Mouse (Mus musculus) spleen, adult 2 months (tissue): ENCODE data around the gene Cpa2. TPM values are rescaled to one million over a fixed set of nuclear protein-coding genes. Genes with fewer than 3 reads are reported as not detected.

Source experiments
- DNase-seq, 2 experiments: peaks; one replicate each; pipeline versions ENCODE4 v3.0.0 to v3.0.0-alpha.2; 2012 to 2021; ENCODE audit warnings: low spot score in 2 of 2, low read depth in 1 of 2
- H3K27ac ChIP-seq: fragments of 200-500 bp; 2 replicates; pipeline ENCODE4 v1.5.1; 2012; ENCODE audit warnings: low read length, inconsistent platforms; ENCODE audit not compliant: insufficient read depth
- H3K27me3 ChIP-seq: fragments of 200-500 bp; 2 replicates; pipeline ENCODE4 v1.6.1; 2012; ENCODE audit warnings: mild to moderate bottlenecking, moderate library complexity, low read length, inconsistent platforms; ENCODE audit not compliant: control insufficient read depth, insufficient read depth
- H3K36me3 ChIP-seq: fragments of 200-500 bp; 2 replicates; pipeline ENCODE4 v1.6.1; 2012; ENCODE audit warnings: mild to moderate bottlenecking, low read length, inconsistent platforms; ENCODE audit not compliant: control insufficient read depth, insufficient read depth
- H3K4me1 ChIP-seq: fragments of 200-500 bp; 2 replicates; pipeline ENCODE4 v1.6.1; 2011; ENCODE audit warnings: inconsistent platforms; ENCODE audit not compliant: control insufficient read depth, insufficient read depth, insufficient read length
- H3K4me3 ChIP-seq: fragments of 200-500 bp; 2 replicates; pipeline ENCODE4 v1.5.1; 2011; ENCODE audit warnings: mild to moderate bottlenecking, inconsistent platforms; ENCODE audit not compliant: insufficient read depth, insufficient read length; ENCODE audit errors: extremely low read depth
- CTCF ChIP-seq: fragments of 200-500 bp; IDR thresholded peaks from 2 replicates; pipeline ENCODE4 v1.5.1; 2011; ENCODE audit warnings: mild to moderate bottlenecking, inconsistent platforms; ENCODE audit not compliant: insufficient read depth, insufficient read length, insufficient replicate concordance; ENCODE audit errors: extremely low read depth
- POLR2A ChIP-seq: fragments of 200-500 bp; IDR thresholded peaks from 2 replicates; pipeline ENCODE4 v1.6.1; 2011; ENCODE audit warnings: low read depth, low read length, inconsistent platforms
- WGBS: fragments of 180-500 bp; shearing (Covaris S2); methylation state at CpG from one replicate; pipeline ENCODE4 v1.1.7; 2018; 5-methylcytosine and 5-hydroxymethylcytosine counted together
- polyA plus RNA-seq: library from polyadenylated mRNA; depleted of rRNA; stranded (reverse); fragments of >200 nt; gene quantifications from 2 replicates; pipeline ENCODE4 v1.2.3, GENCODE M21; 2012

The Cpa2 gene
- polyA plus RNA-seq, 1 experiment, result 193 TPM

DNA sequence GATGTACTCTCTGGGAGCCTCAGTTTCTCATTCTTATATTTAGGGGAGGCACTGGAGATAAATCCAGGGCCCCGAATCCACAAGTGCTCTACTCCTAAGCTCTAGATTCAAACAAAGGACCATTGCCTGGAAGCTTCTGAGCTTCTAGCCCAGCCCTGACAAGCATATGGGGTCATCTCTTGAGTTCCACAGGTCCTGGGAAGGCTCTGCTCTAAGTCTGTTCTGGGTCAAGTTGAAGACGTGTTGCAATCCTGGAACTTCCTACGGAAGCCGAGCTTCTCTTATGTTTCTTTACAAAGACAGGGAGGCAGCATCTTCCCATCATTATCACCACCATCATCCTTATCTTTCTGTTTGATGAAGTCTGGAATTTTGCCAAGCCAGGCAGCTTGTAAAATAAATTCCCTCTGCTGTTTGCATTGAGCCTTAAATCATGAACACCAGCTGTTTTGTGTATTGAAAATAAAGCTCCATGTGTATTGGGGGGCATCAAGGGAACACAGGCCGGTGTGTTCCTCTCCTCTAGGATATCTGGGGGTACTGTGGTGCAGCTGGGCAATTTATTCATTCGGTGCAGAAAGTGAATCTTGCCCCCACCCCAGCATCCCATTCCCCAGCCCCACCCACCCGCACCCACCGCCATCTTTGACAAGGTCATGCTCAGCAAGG lies 55.0 kb downstream of the Cpa2 start:
- H3K36me3 ChIP-seq, result no peaks in the 10 kb centered on the region
- 96% methylated on average over 8 of the region's 8 CpGs for WGBS

GRCm38 (mm10) chr6:30600033-30600432 lies 58.7 kb downstream of the Cpa2 start:
- TF ChIP-seq CTCF, result no peak
- no peak for TF ChIP-seq POLR2A
- Histone ChIP-seq H3K4me1 (no peaks in the 10 kb centered on the region), H3K4me3 (no peak overlapping the region), H3K27me3 (no peaks in the 10 kb centered on the region), H3K36me3 (no peaks in the 10 kb centered on the region), H3K27ac (no peak overlapping the region)
- 84% methylated on average over 3 of the region's 3 CpGs for WGBS
- DNase-seq, result no peak

More for the DNA sequence above, 55.0 kb downstream of the Cpa2 start:
- Histone ChIP-seq H3K4me3 (no peak overlapping the region), H3K27ac (no peak overlapping the region), H3K4me1 (peaks cover 3% of the 10 kb centered on the region; the same call in 1 of the 2 replicates), H3K27me3 (no peaks in the 10 kb centered on the region)
- no peak for TF ChIP-seq POLR2A
- no peak for TF ChIP-seq CTCF
- DNase-seq, result no peak

- no peaks in the 10 kb centered on the region for H3K27me3 ChIP-seq
- H3K36me3 ChIP-seq, result no peaks in the 10 kb centered on the region
- TF ChIP-seq POLR2A, result no peak
- TF ChIP-seq CTCF, result no peak
- DNase-seq, result no peak
- WGBS, result 84% methylated on average over 1 of the region's 1 CpGs
- H3K4me3 ChIP-seq, result no peak overlapping the region
- H3K4me1 ChIP-seq, result no peaks in the 10 kb centered on the region
- H3K27ac ChIP-seq, result no peak overlapping the region
Observed at GRCm38 (mm10) chr6:30600995-30601394, 59.6 kb downstream of the Cpa2 start.

DNA sequence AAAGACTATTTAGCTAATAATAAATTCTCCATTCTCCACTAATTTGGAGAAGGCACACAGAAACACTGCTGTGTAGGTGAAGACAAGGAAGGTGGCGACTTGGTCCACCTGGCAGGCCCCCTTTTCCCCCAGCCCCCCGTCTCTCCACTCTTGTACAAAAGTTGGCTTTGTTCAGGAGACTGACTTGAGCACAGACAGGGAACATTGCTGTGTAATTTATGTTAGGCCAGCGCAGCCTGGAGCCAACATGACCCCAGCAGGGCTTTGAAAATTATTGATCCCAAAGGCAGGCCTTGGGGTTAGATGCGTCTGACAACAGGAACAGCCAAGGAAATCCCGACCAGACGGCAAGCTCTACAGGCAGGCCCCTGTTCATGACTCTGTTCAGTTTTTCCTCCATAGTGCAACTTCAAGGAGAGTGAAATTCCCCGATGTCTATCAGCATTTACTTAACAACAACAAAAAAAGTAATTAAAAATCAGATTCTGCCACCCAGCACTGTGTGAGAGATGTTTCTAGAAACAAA lies 63.0 kb downstream of the Cpa2 start:
- WGBS, result 86% methylated on average over 7 of the region's 7 CpGs

DNA sequence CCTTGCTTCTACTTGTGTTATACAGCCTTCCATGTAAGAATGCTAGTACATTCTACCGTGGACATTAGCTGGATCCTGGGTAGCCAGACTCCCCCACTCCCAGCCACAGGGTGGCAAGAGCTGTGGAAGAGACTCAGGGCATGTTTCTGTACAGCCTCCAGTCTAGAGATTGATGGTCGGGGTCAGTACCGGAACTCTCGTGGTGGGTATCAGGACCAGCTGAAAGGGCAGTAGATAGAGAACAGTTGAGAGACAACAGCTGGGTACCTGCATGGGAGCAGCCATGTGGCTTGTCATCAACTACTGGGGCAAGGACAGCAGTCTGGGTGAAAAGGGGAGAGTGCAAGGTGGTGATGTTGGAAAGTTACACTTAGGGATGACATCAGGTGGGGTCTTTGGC lies 63.7 kb downstream of the Cpa2 start:
- no peak for TF ChIP-seq CTCF
- TF ChIP-seq POLR2A, result no peak
- H3K4me1 ChIP-seq, result no peaks in the 10 kb centered on the region
- no peaks in the 10 kb centered on the region for H3K27me3 ChIP-seq
- H3K4me3 ChIP-seq, result no peak overlapping the region
- DNase-seq, result no peak
- 77% methylated on average over 4 of the region's 4 CpGs for WGBS
- no peaks in the 10 kb centered on the region for H3K36me3 ChIP-seq
- no peak overlapping the region for H3K27ac ChIP-seq

More for the DNA sequence above, 63.0 kb downstream of the Cpa2 start:
- Histone ChIP-seq H3K27me3 (no peaks in the 10 kb centered on the region), H3K36me3 (no peaks in the 10 kb centered on the region), H3K27ac (no peak overlapping the region), H3K4me1 (no peaks in the 10 kb centered on the region), H3K4me3 (no peak overlapping the region)
- no peak for DNase-seq
- TF ChIP-seq POLR2A (no peak), CTCF (no peak)

GRCm38 (mm10) chr6:30605672-30606071 lies 64.3 kb downstream of the Cpa2 start:
- H3K4me1 ChIP-seq, result no peaks in the 10 kb centered on the region
- H3K27ac ChIP-seq, result no peak overlapping the region
- H3K4me3 ChIP-seq, result no peak overlapping the region
- H3K27me3 ChIP-seq, result no peaks in the 10 kb centered on the region
- WGBS, result 11% methylated on average over 5 of the region's 5 CpGs
- no peak for DNase-seq
- no peak for TF ChIP-seq POLR2A
- no peak for TF ChIP-seq CTCF
- no peaks in the 10 kb centered on the region for H3K36me3 ChIP-seq

DNA sequence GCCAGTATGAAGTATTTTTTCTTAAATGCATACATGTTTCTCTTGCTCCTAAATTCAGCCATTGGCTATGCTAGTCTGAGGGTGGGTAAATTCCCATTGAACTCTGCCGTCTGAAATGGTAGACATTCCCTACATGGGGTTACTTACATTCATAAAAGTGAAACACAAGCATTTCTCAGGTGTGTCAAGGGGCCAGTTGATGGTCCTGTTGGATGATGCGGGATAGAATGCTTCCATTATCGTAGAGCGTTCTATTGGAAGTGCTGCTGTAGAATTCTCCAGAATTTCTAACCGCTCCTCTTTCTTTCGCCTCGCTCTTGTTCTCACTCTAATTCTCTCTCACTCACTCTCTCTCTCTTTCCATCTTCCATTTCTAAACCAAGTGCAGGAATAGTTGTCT lies 69.3 kb downstream of the Cpa2 start, which contains the start of gene Cpa5:
Gene Cpa5, plus strand, starts transcription at position 301 of the 400 bp plus-strand sequence.
- no peaks in the 10 kb centered on the region for H3K4me1 ChIP-seq
- no peaks in the 10 kb centered on the region for H3K27me3 ChIP-seq
- H3K36me3 ChIP-seq, result no peaks in the 10 kb centered on the region
- WGBS, result 97% methylated on average over 7 of the region's 7 CpGs
- no peak within 1 kb of the TSS for H3K4me3 ChIP-seq
- TF ChIP-seq CTCF (no peak), POLR2A (no peak)
- H3K27ac ChIP-seq, result no peak within 1 kb of the TSS
- no peak for DNase-seq
